Mouse (Mus musculus) liver, adult 2 months (tissue): ENCODE measurements around the gene Btk.

ENCODE experiments used
- CTCF ChIP-seq: fragments of 200-500 bp; IDR thresholded peaks from 2 replicates; pipeline ENCODE4 v1.5.1; 2011; ENCODE audit warnings: low read depth, low read length, control low read depth
- POLR2A ChIP-seq: fragments of 200-500 bp; IDR thresholded peaks from 2 replicates; pipeline ENCODE4 v1.6.1; 2011; ENCODE audit warnings: low read length, control low read depth; ENCODE audit not compliant: insufficient read depth; ENCODE audit errors: extremely low read depth

- TF ChIP-seq CTCF = no peak
- TF ChIP-seq POLR2A = no peak
Observed at GRCm38 (mm10) chrX:134601380-134602120, 18.2 kb upstream of the Btk start.
